Mouse (Mus musculus) spleen, postnatal 10 days (tissue): ENCODE results near the gene Gypa.

Experiments
- DNase-seq, 2 experiments: peaks; one replicate each; pipeline ENCODE4 v3.0.0; 2021 to 2022; ENCODE audit warnings: low spot score in 2 of 2

Gypa gene

DNA sequence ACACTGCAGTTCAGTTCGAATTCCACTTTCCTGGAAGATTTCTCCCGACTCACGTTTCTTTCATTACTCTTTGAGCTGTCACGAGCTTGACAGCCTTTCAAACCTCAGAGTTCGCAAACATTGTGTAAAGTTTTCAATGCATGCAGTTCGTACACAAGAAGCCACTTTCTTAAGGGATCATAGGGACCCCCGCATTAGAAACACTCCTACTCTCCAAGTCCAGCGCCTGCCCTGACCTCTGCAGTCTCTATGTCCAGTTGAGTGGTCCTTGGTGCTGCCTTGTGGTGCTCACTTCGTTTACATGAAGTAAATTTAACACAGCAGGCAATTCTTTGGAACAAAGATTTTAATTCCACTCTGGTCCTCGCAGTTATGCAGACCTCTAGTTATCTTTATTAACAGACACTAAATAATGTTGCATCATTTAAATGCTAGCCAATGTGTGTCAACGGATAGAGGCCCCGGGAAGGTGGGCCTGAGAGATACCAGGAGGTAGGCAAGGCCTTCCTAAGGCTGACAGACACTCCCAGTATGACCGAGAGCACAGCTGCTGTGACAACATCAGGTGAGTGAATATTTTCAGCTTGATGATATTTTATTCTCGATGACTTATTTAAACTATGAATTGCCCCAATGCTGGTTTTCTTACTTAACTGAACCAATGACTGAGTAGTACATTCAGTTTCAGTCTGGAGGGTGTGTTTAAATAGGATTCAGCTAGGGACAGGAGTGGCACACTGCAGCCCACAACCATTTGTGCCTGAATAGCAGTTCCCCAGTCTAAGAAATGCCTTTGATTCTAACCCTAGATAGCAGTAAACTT, at the start of gene Gypa:
Gypa (plus strand) TSS at position 259 of the 823 bp plus-strand sequence.
- peak; percentile 76 to 87 for DNase-seq

GRCm38 (mm10) chr8:80444534-80445072, 49.0 kb upstream of the Gypa start:
- DNase-seq: no peak

- no peak for DNase-seq
Observed at GRCm38 (mm10) chr8:80447217-80447616, 46.4 kb upstream of the Gypa start.

DNA sequence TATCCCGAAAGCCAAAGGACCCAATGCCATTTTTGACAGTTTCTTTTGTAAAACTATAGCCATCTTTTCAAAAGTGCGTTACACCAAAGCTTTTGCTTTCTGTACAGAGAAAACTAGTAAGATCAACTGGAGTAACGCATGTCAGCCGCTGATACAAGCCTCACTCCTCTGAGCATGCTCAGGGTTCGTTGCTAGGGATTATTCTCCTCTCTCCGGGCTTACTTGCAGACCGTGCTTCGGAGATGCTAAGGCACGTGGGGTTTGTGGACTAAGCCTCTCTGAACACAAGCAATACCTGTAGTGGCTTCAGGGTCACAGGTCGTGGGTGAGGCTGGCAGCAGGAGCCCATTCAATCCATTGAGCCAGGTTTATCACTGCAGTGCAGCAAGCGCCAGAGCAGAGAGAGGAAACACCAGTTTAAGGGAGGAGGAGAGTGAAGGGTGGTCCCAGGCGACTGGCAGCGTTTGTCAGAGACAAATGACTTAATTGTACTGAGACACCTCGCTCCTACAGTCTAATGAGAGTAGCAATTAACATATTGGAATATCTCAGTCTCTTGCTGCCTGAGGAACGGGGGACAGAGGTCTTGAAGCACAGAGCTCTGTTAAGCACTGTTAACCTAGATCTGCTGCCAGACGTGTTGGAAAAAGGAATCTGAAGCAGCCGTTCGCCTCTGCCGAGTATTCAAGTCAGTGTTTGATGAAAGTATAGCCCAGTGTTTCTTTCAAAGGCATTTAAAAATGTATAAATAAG, 41.5 kb upstream of the Gypa start:
- DNase-seq: no peak

- DNase-seq: no peak
Observed at GRCm38 (mm10) chr8:80463450-80463917, 30.1 kb upstream of the Gypa start.

DNA sequence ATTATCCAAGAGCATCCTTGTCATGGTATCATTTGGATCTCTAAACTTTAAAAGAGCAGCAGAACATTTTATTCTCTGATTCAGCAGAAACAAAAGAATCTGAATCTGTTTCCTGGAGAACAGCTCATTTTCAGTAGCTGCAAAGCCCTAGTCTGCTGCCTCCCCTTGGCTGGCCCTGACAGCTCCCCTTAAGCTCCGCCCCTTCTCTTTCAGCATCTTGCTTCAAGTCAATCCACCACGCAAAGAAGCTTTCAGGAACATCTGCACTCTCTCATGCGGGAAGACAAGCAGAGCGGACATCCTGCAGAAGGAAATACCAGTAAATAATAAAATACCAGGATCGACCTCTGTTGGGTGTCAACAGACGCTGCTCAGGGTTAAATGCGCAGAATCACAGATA, 18.6 kb upstream of the Gypa start:
- peak in 1 of 2 experiments; percentile 24 for DNase-seq

GRCm38 (mm10) chr8:80478156-80478555, 15.4 kb upstream of the Gypa start:
- DNase-seq: no peak

DNA sequence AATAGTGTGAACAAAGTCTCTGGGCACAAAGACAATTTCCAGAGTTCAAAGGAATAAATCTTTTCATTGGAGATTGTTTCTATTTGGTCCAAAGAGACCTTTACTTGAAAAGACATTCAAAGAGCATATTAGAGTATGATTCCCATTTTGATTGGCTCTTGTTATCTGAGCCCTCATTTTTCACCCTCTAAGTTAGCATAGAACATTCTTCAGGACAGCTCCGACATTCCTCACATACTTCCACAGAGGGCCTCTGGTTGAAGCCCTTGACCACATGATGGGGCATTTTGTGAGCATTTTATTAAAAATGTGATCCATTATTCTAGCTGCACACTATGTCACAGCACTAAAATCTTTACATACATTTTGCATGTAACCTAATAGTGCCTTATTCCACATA, 14.5 kb upstream of the Gypa start:
- no peak for DNase-seq

DNA sequence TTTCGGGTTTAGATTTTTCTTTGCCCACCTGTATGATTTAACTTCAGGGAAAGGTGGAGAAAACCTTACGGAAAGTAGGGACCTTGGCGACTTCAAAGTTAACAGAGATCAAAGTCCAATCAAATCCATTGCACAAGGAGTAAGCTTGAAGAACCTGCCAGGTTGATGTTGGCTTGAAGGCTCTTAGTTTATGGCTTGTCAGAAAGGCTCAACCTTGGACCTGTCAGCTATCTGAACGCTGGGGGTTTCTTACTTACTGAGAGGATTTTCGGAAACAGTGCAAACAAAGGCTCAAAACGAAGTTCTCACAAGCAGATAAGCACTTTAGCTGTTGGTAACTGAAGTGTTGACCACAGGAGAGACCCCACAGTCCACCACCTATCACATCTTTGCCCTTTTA, 11.4 kb upstream of the Gypa start:
- no peak for DNase-seq

DNA sequence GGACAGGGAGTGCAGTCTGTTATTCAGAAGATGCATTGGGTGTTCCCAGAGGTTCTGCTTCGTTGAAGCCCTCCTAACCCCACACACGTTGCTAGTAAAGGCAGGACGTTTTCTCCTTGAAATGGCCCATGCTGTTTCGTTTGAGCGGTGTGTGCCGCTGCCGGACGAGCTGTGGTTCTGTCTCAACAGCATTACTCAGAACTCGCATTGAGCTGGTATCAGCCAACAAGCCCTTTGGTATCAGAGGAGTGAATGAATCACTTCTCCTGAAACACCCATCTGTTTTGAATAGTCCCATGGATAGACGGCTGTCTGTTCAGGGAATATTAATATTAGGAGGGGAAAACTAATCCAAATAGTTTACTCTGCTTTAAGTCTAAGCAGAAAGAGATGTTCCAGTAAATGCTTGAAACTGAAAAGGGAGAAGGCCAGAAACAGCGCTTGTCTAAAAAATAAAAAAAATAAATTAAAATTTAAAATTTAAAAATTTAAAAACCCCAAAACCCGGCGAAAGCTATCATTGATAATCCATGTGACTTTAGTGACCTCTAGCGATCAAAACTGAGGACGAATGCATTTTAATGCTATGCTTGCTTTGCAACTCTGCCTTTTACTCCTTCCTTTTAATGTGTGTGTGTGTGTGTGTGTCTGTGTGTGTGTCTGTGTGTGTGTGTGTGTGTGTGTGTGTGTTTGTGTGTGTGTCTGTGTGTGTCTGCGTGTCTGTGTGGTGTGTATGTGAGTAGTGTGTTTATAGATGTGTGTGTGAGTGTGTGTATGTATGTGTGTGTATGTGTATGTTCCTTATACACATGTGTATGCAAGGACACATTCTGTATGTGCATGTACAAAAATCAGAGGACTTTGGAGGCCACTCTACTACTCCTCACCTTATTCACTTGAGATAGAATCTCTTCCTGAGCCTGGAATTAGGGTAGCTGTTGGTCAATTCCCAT, 10.5 kb upstream of the Gypa start:
- DNase-seq: no peak

- DNase-seq: no peak
Observed at GRCm38 (mm10) chr8:80491562-80491961, 2.0 kb upstream of the Gypa start.

GRCm38 (mm10) chr8:80492987-80493441, 567 bp upstream of the Gypa start:
- peak; percentile 68 to 84 for DNase-seq

DNA sequence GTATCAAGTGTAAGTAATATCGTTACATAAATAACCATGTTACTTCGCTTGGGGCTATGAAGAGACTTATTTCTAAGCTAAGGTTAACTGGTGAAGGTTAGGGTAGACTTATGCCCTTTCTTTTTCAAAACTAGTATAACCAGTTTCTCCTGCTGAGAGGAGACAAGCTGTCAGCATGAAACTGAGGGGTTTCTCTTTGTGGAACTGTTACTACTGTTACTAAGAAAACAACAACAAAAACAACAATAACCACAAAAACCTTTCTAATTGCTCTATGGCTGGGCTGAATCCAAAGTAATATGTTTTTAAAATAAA, 722 bp downstream of the Gypa start:
- DNase-seq: no peak

DNA sequence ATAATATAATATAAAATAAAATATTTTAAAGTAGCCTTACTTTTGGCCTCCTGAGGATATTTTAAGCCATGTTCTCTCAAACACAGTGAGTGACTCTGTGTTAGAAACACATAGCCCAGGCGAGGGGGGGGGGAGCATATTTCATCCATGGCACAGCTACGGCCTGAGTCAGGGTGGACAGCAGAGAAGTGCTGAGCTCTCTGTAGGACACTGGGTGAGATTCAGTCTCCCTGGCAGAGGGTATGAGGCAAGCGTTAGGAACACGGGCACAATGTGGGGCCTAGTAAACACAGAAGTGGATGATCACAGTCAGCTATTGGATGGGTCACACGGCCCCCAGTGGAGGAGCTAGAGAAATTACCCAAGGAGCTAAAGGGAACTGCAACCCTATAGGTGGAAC, 1.2 kb downstream of the Gypa start:
- DNase-seq: peak; percentile 57 to 62

GRCm38 (mm10) chr8:80495527-80495926, 1.9 kb downstream of the Gypa start:
- peak in 1 of 2 experiments; percentile 51 for DNase-seq

- DNase-seq: peak in 1 of 2 experiments; percentile 24
Observed at GRCm38 (mm10) chr8:80497323-80497722, 3.7 kb downstream of the Gypa start.

GRCm38 (mm10) chr8:80500244-80500643, 6.7 kb downstream of the Gypa start:
- DNase-seq: peak; percentile 50 to 75

DNA sequence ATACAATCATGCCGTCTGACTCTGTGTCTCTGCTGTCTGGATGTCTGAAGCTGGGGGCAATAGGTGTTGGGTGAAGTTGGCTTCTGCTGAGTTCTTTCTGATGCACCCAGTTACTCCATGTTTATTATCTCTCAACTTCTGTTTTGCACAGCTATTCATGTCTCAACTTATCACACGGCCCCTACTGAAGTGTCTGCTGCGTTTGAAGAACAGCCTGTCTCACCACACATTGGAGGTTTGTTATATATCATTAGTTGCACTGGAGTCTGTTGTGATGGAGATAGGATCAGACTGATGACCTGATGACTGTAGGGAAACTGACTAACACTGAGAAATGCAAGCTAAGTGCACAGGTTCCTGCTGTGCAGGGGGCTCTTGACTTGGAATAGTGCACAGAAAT, 7.2 kb downstream of the Gypa start:
- DNase-seq: no peak

DNA sequence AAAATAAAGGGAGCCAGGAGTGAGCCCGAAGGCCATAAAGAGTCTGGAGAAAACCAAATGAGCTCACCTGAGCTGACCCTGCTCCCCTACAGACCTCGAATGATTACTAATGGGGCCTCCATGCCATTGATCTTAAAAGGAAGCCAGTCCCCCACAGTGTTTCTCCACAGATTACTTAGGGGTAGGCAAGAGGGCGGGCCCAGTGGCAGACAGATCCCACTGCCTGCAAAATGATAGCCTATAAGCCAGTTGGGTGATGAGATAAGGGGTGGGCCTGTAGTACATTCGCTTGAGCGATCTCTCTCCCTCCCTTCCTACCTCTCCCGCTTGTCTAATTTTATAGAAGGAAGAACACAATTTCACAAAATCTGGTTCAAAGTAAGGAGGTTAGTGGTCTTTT, 7.7 kb downstream of the Gypa start:
- peak; percentile 50 to 61 for DNase-seq

DNA sequence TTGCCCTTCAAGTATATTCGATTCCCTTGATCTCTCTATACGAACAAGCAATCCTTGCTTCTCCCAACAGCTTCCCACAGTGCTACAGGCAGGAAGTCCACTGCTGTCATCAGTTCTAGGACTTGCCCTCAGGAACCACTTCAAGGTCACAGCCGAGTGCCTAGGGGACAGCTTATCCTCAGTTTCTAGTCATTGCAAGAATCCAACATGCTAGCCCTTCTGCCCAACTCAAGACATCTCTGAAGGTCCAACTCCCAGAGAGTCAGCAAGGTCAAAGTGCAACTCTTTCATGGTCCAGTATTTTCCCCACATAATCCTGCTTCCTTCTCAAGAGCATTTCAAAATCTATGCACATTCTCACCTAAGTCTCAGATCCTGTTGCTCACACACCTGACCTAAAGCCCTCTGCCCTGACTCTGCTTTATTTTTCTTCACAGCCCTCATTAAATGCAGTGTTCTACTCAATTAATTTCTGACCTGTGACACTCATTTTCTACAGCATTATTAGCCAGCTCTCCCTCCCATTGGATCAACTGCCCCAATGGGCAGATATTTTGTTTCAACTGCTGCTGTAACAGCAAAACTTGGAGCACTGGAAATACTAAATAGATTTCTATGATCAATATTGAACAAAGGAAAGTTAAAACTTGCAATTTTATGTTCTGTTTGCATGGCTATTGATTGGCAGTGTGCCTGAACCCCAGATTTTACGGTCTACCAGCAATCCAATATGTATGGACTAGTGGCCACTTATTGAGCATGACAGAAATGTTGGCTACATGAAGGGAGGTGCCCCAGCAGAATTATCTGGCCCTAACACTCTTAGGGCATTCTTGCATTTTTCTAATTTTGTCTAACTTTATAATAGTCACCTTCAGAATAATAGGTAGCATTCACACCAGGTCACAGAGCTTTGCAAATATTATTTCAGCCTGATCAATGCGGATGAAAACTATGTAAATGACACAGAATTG, 33.1 kb downstream of the Gypa start:
- no peak for DNase-seq
